Mouse (Mus musculus) embryonic stem cell, embryonic (primary cell): ENCODE results near the gene Pcolce2.

ENCODE experiments used
- CTCF ChIA-PET, 4 experiments: fragments of 300-600 bp in 2 of 4; fragments of 350-600 bp in 2 of 4; sonication (Branson Sonifier 250); formaldehyde crosslinking; loops; one replicate each; lab custom pipeline; 2022; ENCODE audit warnings: inconsistent platforms in 2 of 4; lab: Charles Lee
- POLR2A ChIA-PET, 4 experiments: fragments of 300-600 bp in 2 of 4; fragments of 350-600 bp in 2 of 4; sonication (Branson Sonifier 250); formaldehyde crosslinking; loops; one replicate each; lab custom pipeline; 2022; ENCODE audit warnings: antibody characterized with exemption in 4 of 4, inconsistent platforms in 1 of 4; lab: Charles Lee

Gene Pcolce2

GRCm38 (mm10) chr9:95685660-95686440 is 48.4 kb downstream of the Pcolce2 start:
- ChIA-PET POLR2A (interaction anchor here in 1 of 4 experiments (0.5 kb wide), 1 partner anchor 65 kb away, joined by 3 read pairs; no protein-coding TSS in a partner anchor), CTCF (interaction anchor here in 1 of 4 experiments (0.6 kb wide), 1 partner anchor 16 kb away, joined by 3 read pairs; no protein-coding TSS in a partner anchor)

- POLR2A ChIA-PET, result interaction anchor here in 1 of 4 experiments (0.6 kb wide), 1 partner anchor 109 kb away, joined by 3 read pairs; no protein-coding TSS in a partner anchor
- CTCF ChIA-PET, result interaction anchor here in 3 of 4 experiments (0.5 to 1.7 kb wide), 8 partner anchors 10 to 282 kb away, joined by 3 to 9 read pairs (median 3); no protein-coding TSS in a partner anchor
Observed at GRCm38 (mm10) chr9:95688064-95688463, 50.7 kb downstream of the Pcolce2 start.

GRCm38 (mm10) chr9:95692823-95693222 is 55.4 kb downstream of the Pcolce2 start:
- ChIA-PET CTCF (interaction anchor here in 1 of 4 experiments (0.6 kb wide), 1 partner anchor 15 kb away, joined by 4 read pairs; no protein-coding TSS in a partner anchor), POLR2A (interaction anchor here in 3 of 4 experiments (0.6 to 0.7 kb wide), 4 partner anchors 14 to 860 kb away, joined by 3 to 4 read pairs (median 3); no protein-coding TSS in a partner anchor)

- ChIA-PET CTCF (interaction anchor here in 1 of 4 experiments (0.7 kb wide), 1 partner anchor 150 kb away, joined by 16 read pairs; no protein-coding TSS in a partner anchor), POLR2A (interaction anchor here in 1 of 4 experiments (0.6 to 2.0 kb wide), 4 partner anchors 37 to 112 kb away, joined by 3 to 6 read pairs (median 4); no protein-coding TSS in a partner anchor)
Observed at GRCm38 (mm10) chr9:95693528-95694100, 56.2 kb downstream of the Pcolce2 start.

GRCm38 (mm10) chr9:95694526-95694925 is 57.1 kb downstream of the Pcolce2 start:
- POLR2A ChIA-PET, result interaction anchor here in 2 of 4 experiments (1.1 to 2.0 kb wide), 4 partner anchors 20 to 171 kb away, joined by 3 to 5 read pairs (median 4); partner anchors contain the start of gene Atr (in 1 of the 2)
- CTCF ChIA-PET, result interaction anchor here in 1 of 4 experiments (0.8 to 1.6 kb wide), 3 partner anchors 14 to 169 kb away, joined by 3 to 5 read pairs (median 4); no protein-coding TSS in a partner anchor

GRCm38 (mm10) chr9:95695023-95695422 is 57.6 kb downstream of the Pcolce2 start:
- CTCF ChIA-PET, result interaction anchor here in 2 of 4 experiments (0.7 to 3.6 kb wide), 5 partner anchors 14 to 169 kb away, joined by 3 to 11 read pairs (median 4); no protein-coding TSS in a partner anchor
- POLR2A ChIA-PET, result interaction anchor here in 2 of 4 experiments (0.9 to 2.0 kb wide), 7 partner anchors 21 to 183 kb away, joined by 3 to 5 read pairs (median 3); partner anchors contain the start of genes Atr (in 1 of the 2) and U2surp (in 1 of the 2)

GRCm38 (mm10) chr9:95696581-95696980 is 59.2 kb downstream of the Pcolce2 start:
- POLR2A ChIA-PET, result interaction anchor here in 1 of 4 experiments (0.8 kb wide), 1 partner anchor 175 kb away, joined by 3 read pairs; no protein-coding TSS in a partner anchor
- CTCF ChIA-PET, result interaction anchor here in 2 of 4 experiments (0.6 to 3.6 kb wide), 4 partner anchors 12 to 171 kb away, joined by 3 to 11 read pairs (median 6); no protein-coding TSS in a partner anchor

- POLR2A ChIA-PET, result interaction anchor here in 1 of 4 experiments (0.9 to 1.1 kb wide), 3 partner anchors 97 to 176 kb away, joined by 3 read pairs; no protein-coding TSS in a partner anchor
- CTCF ChIA-PET, result interaction anchor here in 3 of 4 experiments (0.7 to 3.6 kb wide), 9 partner anchors 10 to 172 kb away, joined by 3 to 11 read pairs (median 3); no protein-coding TSS in a partner anchor
Observed at GRCm38 (mm10) chr9:95697808-95698207, 60.4 kb downstream of the Pcolce2 start.

- POLR2A ChIA-PET, result interaction anchor here in 1 of 4 experiments (0.7 kb wide), 1 partner anchor 149 kb away, joined by 3 read pairs; no protein-coding TSS in a partner anchor
- CTCF ChIA-PET, result interaction anchor here in 1 of 4 experiments (0.6 kb wide), 1 partner anchor 166 kb away, joined by 3 read pairs; no protein-coding TSS in a partner anchor
Observed at GRCm38 (mm10) chr9:95699273-95699672, 61.9 kb downstream of the Pcolce2 start.

GRCm38 (mm10) chr9:95704078-95704477 is 66.7 kb downstream of the Pcolce2 start:
- ChIA-PET POLR2A (no interaction called here), CTCF (no interaction called here)

GRCm38 (mm10) chr9:95705371-95705770 is 68.0 kb downstream of the Pcolce2 start:
- CTCF ChIA-PET, result no interaction called here
- POLR2A ChIA-PET, result interaction anchor here in 1 of 4 experiments (0.6 kb wide), 1 partner anchor 8 kb away, joined by 3 read pairs; no protein-coding TSS in a partner anchor

GRCm38 (mm10) chr9:95708943-95709342 is 71.5 kb downstream of the Pcolce2 start:
- POLR2A ChIA-PET, result interaction anchor here in 1 of 4 experiments (1.3 kb wide), 1 partner anchor 9 kb away, joined by 3 read pairs; no protein-coding TSS in a partner anchor
- CTCF ChIA-PET, result interaction anchor here in 3 of 4 experiments (0.7 to 2.0 kb wide), 10 partner anchors 9 to 246 kb away, joined by 3 to 11 read pairs (median 3); partner anchors contain the start of gene Xrn1 (in 1 of the 3)

GRCm38 (mm10) chr9:95712574-95712973 is 75.2 kb downstream of the Pcolce2 start:
- ChIA-PET CTCF (no interaction called here), POLR2A (no interaction called here)

- CTCF ChIA-PET, result interaction anchor here in 3 of 4 experiments (0.6 to 1.0 kb wide), 6 partner anchors 11 to 390 kb away, joined by 3 to 4 read pairs (median 4); no protein-coding TSS in a partner anchor
- POLR2A ChIA-PET, result interaction anchor here in 2 of 4 experiments (0.6 to 1.7 kb wide), 3 partner anchors 13 to 24 kb away, joined by 3 to 4 read pairs (median 3); partner anchors contain the start of gene Trpc1 (in 1 of the 2)
Observed at GRCm38 (mm10) chr9:95736238-95736637, 98.8 kb downstream of the Pcolce2 start.

GRCm38 (mm10) chr9:95744845-95745613 is 107.6 kb downstream of the Pcolce2 start:
- CTCF ChIA-PET, result no interaction called here

GRCm38 (mm10) chr9:95747298-95747697 is 109.9 kb downstream of the Pcolce2 start:
- POLR2A ChIA-PET, result no interaction called here

More at GRCm38 (mm10) chr9:95744845-95745613, 107.6 kb downstream of the Pcolce2 start:
- POLR2A ChIA-PET, result interaction anchor here in 2 of 4 experiments (0.6 to 1.2 kb wide), 3 partner anchors 8 to 100 kb away, joined by 3 read pairs; partner anchors contain the start of gene Pls1 (in 1 of the 2)

More at GRCm38 (mm10) chr9:95747298-95747697, 109.9 kb downstream of the Pcolce2 start:
- CTCF ChIA-PET, result interaction anchor here in 2 of 4 experiments (1.1 kb wide), 2 partner anchors 11 to 49 kb away, joined by 3 to 4 read pairs; no protein-coding TSS in a partner anchor
